Mouse (Mus musculus): ENCODE results near the gene Dlg4.

Dlg4 gene

DNA sequence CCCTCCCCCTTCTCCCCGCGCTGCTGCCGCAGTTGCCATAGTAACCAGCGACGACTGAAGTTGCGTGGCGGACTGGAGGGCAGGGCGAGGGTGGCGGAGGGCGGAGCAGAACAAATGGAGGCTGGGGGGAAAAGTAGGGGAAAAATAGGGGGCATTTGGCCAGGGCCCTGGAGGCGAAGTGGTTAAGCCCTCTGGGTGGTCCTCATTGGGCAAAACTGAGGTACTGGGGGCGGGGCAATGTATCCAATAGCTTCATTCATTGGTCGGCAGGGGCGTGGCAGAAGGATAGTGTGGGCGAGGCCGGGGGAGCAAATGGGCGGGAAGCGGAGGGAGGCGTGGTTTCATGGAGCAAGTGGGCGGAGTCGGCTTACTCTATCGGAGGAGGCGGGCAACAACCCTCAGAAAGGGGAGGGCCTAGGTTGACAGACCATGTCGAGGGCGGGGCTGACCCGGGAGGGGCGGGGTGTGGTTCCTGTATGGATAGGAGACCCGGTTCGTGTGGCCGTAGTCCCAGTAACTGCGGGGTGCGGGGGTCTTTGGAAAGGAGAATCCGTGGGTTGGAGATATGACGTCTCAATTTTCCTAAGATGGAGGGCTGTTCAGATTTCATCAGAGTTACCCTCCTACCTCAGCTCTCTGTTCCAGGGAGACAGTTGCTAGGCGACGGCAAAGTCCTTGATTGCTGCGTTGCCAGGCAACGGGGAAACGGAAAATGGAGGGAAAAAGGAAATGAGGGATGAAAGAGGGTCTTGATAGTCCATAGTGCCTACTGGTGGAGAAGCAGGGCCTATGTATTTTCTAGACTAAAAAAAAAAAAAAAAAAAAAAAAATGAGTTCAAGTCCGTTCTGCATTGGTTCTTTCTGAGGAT lies 4.8 kb downstream of the Dlg4 start:
- peak; percentile 94 for DNase-seq

DNA sequence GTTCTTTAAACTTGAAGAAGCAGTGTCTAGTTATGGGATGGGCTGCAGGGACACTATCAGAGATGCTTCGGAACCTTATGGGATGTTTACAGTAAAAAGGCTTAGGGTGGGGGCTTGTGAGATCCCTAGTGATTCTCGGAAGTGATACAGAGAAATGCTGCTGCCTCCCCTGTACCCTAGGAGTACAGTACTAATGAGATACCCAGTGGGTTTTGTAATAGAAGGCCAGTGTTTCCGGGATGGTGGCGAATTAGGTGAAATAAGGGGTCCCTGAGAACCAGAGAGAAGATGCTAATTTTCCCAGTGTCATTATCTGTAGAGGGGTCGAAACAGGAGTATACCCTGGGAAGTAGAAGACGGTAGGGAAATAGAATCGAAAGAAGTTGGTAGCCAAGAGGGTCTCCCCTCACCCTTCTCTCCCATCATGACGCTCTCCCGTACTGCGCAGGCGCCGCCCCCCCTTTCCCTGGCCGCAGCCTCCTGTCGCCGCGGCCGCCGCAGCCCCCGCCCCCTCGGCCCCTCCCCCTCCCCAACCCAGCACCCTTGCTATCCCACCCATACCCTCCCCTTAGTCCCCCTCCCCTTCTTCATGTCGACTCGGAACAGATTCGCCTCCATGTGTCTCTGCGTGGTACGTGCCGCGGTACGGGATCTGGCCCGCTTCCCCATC lies 6.9 kb downstream of the Dlg4 start:
- peak; percentile 29 for DNase-seq

DNA sequence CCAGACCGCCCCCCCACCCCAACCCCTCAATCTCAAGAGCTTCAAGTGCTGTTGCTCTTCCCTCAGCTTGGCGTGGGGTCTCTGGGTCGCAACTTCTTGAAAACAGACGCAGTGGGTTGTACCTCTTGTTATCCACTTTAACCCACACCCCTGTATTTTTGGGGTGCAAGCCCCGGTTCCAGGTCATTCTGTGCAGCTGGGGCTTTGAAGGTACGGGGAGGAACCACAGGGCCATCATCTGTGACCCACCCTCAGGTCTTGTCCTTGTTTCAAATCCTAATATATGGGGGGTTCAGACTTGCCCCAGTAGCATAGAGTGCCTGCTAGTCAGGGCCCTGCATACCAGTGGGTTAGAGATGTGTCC lies 7.4 kb downstream of the Dlg4 start:
- no peak for DNase-seq

DNA sequence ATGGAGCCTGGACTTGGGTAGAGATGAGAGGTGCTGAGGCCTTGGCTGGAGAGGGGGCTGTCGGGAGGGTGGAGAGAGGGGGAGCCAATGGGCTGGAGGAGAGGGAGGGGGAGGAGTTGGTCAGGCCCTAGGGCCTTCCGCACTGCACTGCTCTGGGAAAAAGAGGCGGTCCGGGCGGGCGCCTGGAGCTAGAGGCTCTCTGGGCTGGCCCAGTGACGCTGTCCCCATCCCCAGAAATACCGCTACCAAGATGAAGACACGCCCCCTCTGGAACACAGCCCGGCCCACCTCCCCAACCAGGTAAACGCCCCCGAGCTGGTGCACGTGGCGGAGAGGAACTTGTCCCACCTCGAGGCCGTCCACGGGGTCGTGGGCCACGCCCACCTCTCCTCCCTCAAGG lies 9.9 kb downstream of the Dlg4 start:
- DNase-seq, result no peak

DNA sequence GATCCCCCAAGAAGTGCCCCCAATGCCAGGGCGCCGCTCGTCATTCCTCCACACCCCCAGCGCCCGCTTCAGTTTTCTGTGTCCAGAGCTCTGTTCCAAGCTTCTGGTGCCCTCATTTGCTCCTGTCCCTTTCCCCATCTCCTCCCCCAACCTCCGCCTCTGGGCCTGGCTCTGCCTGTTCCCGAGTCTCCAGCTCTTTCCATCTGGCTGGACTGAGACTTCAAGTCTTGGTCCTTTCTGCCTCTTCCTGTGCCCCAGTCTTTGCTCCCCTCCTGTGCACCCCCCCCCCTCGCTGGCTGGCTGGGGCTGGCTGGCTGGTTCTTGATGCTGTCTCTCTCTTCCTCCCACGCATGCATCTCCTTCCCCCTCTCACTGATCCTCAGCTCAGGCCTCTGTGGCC lies 10.7 kb downstream of the Dlg4 start:
- DNase-seq, result peak; percentile 33

DNA sequence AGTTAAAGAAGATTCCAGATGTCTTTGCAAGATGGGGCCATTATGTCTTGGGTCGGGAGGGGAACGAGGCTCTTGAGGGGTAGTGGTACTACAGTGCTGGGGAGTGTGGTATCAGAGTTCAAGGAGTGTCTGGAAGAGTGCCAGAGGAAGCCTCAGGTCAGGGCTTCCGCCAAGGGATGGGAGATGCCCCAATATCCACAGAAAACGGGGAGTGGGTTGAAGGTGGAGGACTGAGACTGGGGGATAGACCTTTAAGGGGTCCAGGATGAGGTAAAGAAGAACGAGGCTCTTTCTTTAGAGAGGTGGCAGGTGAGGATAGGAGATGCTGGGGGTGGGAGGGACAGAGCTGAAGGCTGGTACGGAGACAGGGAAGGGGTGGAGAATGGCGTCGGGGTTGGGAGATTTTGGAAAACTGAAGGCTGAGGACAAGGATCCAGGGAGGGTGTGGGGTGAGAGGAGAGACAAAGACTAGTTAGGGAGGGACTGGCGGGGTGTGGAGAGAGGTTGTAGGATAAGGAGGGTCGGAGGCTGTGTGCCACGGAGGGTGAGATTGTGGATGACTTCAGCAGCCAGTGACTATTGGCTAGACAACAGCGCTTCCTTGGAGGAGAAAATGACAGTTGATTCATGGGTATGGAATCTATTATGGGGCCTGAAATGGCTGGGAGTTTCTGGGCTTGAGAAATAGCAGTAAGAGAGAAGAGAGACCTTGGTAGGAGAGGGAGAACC lies 11.8 kb downstream of the Dlg4 start:
- no peak for DNase-seq

DNA sequence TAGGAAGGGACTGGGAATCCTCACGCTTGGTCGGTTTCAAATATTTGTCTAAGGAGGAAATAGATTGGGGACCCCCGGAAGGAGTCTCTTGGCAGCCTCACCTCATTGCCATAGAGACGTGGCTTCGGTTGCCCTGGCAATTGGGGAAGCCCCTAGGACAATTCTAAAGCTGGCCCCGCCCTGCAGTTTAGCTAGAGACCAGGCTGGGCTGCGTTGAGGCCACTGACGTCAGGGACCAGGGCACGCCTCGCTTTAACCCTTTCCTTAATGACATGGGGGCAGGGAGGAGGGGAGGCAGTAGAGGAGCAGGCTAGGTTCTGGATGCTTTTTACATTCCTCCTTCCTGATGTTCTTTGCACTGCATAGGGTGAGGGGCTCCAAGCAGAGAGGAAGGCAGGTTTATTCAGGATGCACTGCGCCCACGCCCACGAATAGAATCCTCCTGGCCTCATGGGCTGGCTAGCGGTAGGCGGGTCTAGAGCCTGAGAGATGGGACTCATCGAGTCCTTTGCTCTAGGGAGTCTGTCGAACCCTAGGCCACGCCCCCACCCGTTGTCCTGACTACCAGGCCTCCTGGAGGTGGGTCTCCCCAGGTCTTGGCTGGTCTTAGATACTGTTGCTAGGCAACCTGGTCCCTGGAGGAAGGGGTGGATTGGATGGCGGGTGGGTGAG lies 12.5 kb downstream of the Dlg4 start:
- peak; percentile 68 for DNase-seq

DNA sequence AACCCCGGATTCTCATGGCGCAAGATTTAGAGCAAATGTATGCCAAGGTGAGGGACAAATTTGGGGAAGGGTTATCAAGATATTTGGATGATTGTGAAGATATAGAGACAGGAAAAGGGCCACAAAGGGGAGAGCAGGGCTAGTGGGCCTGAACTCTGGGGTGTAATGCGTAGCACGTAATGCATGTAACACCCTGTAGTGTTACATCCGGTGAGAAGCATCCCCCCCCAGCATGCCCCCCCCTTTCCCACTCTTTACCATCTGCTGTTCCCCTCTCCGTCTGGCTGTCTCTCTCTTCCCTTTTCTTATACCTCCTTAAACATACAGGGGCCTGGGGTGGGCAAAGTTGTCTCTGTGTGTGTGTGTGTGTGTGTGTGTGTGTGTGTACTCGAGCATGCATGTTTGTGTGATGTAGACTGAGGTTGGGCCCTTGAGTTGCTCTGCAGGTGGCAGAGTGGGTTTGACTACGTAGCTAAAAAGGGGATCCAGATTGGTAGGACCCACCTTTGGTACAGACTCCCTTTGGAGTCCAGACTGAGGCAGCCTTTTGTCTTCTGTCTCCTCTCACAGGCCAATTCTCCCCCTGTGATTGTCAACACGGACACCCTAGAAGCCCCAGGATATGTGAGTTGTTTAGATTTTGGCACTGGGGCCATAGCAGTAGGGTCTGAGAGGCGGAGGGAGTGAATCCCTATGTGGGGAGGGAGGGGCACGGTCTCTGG lies 13.2 kb downstream of the Dlg4 start:
- DNase-seq, result no peak

DNA sequence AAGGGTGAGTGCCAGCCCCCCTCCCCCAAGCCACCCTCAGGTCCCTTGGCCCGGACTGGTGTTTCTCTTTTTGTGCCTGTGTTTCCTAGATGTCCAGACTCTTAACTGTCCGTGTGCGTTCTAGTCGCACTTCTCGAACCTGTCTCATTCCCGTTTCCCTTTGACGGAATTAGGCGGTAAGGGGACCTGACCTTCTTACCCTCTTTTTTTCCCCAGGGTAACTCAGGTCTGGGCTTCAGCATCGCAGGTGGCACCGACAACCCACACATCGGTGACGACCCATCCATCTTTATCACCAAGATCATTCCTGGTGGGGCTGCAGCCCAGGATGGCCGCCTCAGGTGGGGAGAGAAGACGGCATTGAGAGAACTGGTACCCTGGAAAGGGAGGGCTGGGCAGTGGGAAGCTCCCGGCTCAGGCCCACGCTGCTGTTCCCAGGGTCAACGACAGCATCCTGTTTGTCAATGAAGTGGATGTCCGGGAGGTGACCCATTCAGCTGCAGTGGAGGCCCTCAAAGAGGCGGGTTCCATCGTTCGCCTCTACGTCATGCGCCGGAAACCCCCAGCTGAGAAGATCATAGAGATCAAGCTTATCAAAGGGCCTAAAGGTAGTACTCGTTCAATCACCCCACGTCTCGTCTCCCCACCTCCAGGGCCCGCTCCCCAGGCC lies 14.0 kb downstream of the Dlg4 start:
- DNase-seq, result no peak

DNA sequence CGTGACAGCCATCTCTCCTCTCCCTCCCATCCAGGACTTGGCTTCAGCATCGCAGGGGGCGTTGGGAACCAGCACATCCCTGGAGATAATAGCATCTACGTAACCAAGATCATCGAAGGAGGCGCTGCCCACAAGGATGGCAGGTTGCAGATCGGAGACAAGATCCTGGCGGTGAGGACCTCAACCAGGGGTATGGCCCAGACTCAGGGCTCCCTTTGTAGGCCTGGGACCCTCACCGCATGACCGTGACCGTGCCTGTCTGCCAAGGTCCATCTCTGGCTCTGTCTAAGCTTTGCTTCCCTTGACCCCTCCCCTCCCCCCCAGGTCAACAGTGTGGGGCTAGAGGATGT lies 14.6 kb downstream of the Dlg4 start:
- DNase-seq, result no peak

DNA sequence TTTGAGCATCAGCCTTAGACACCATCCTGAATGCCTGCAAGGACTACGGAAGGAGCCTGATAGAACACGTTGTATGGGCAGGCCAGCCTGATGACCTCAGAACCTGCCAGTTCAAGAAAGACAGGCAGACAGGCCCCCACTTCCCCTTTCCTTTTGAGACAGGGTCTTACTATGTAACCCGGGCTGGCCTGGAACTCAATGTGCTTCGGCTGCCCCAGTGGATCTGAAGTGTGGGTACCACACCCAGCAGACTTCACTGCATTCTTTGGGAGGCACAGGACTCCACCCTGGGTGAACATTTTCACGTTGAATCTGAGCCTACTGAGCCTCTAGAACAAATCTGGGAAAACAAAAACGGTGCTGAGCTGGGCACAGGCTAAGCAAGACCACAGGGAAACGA lies 21.4 kb downstream of the Dlg4 start:
- DNase-seq, result no peak

DNA sequence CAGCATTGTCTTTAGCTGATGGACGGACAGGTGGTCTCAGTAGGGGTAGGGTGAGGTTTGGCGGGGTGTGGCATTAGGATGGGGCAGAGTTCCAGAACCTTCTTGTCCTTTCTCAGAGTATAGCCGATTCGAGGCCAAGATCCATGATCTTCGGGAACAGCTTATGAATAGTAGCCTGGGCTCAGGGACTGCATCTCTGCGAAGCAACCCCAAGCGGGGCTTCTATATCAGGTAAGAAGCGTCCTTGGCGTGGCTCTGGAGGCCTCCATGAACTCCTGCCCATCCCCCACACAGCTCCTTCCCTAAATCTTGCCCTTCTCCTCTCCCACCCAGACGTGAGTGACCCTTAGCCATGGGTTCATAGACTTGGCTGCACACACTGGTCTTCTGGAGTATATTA lies 22.9 kb downstream of the Dlg4 start:
- DNase-seq, result no peak

DNA sequence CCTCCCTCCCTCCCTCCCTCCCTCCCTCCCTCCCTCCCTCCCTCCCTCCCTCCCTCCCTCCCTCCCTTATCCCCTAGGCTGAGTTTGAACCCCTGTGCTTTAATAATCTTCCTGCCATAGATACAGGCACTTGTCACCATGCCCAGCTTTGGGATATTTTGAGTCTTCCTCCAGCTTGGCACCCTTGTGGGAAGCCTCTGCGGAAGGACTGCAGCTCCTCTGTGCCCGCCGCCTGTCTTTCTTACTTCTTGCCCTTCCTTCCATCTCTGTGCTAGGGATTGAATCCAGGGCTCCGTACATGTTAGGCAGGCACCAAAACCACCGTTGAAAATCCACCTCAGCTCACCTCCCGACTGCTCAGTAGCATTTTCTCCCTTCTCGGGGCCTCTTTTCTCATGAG lies 23.4 kb downstream of the Dlg4 start:
- no peak for DNase-seq

DNA sequence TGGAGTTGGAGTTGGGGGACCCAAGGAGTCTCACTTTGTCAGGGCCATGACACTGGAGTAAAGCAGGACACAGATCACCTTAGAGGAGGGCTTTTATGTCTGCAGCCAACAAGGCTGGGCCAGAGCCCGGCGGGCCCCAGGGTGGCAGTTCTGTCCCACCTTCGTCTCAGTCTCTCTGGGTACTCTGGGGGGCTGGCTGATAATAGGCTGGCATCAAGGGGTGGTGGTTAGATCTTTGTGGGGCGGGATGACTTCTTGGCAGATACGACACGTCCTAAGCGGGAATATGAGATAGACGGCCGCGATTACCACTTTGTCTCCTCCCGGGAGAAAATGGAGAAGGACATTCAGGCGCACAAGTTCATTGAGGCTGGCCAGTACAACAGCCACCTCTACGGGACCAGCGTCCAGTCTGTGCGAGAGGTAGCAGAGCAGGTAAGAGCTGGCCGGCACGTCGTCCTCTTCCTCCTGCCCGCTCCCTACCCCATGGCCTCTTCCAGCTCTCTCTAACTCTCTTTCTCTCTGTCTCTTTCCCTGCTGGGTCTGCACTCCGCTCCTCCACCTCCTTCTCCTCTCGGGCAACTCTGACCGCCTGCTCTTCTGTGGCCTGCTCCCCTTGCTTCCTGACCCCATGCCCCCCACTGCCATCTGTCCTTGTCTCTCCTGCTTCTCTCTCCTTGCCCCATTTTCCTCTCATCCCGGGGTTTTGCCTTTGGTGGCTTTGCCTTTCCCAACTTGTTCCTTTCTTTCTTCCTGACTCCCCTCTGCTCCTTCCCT lies 25.8 kb downstream of the Dlg4 start:
- no peak for DNase-seq

DNA sequence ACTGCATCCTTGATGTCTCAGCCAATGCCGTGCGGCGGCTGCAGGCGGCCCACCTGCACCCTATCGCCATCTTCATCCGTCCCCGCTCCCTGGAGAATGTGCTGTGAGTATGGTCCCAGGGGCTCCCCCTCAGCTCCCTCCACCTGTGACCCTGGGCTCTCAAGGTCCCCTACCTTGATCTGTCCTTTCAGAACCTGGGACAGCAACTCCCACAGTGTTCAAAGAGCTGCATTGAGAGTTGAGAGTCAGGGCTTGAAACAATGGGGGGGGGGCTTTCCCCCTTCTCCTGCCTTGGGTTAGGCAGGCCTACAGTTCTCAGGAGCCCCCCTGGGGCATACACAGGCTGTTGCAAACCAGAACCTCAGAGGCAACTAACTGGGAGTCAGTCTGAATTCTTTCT lies 26.9 kb downstream of the Dlg4 start:
- DNase-seq, result no peak

DNA sequence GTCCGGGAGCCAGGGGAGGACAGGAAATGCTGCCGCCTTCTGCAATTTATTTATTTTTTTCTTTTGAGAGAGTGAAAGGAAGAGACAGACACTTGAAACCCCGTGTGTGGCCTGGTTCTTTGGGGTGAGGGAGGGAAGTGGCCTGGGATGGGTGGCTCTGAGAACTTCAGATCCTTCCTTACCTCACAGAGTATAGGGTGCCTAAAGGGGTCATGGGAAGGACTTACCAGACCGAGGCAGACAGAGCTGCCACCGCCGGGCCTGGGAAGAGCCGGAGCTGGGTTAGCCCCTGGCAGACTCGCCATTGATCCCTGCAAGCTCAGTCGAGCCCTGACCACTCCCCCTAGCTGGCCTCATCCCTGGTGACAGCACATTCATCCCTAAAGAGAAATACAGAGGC lies 28.7 kb downstream of the Dlg4 start:
- no peak for DNase-seq

DNA sequence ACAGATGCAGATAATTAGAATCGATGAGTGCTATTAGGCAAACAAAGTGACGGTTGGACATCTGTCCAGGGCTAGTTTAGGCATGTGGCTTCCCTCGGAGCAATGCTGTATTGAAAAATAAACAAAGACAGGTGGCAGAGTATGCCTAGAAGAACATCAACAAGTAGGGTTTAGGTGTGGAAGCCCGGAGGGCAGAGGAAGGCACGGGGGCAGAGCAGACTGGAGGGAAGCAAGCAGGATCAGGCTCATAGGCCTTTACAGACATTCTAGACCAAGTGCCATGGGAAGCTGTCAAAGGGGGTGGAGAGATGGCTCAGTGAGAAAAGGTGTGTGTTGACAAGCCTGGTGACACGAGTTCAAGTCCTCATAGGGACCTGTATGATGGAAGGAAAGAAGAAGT lies 32.6 kb downstream of the Dlg4 start:
- no peak for DNase-seq

DNA sequence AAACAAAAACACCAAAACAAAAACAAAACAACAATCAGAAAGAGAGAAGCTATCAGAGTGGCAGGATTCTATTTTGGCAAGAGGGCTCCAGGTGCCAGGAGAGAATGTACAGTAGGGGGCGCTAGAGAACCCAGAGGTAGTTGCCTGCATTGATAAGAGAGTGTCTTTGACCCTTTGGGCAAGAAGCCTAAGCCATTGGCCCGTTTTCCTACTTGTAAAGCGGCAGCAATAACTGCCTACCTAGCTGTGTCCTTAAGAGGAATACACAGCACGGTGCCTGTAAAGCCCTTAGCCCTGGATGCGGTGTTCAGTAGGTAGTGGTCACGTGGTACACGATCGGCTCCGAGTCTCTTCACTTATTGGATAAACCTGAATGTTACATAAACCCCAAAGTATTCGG lies 33.1 kb downstream of the Dlg4 start:
- DNase-seq, result peak; percentile 16

DNA sequence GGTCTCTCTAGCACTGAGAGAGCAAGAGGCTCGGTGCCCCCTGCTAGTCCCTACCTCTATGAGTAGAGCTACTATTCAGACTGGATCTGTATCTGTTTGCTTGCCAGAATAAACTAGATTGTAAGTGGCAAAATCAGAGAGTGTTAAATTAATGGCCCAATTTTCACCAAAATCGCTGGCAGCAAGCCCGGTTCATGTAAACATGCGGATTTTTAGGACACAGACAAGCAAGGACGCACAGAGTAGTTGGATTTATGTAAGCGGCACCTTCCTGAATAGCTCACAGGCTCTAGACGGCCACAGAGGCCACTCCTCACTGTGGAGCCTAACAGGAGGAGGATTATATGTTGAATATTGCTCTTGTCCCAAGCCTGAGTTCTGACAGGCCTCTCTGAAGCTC lies 36.4 kb downstream of the Dlg4 start:
- no peak for DNase-seq

DNA sequence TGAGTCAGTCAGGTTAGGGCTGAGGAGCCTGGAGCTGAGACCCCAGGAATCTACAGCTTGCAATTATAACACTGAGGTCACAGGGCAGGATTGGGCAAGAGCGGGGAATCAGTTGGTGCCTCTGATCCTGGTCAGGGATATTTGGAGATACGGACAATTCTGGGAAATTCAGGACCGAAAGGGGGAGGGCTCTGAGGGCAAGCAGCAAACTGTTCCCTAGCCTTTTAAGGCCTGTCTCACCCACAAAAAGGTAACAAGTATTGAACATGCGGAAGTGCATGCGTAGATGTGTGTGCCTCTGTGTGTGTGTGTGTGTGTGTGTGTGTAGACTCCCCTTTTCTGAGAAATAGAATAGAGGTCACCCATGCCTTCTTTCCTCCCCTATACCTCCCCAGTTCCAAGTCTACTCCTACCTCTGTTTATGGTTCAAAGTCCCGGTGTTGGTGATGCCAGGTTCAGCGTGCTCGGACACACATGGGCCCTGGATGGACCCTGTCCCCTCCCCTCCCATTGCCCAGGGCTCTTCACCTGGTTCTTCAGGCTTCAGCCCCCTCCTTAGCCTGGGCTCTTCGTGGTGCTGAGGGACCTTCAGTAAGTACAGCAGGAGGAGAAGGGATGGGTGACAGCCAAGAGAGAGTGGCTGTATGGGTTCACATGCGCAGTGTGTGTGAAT lies 37.3 kb downstream of the Dlg4 start, which contains the start of gene Asgr1:
TSS of gene Asgr1 (plus strand) at position 188 of the 673 bp plus-strand sequence.
- no peak for DNase-seq
